Comparison of ENCODE assay signal across 23 mouse cellular contexts in genomic region chr12:99565606-99566005, GRCm38 (mm10). TPM values are rescaled to one million over a fixed set of nuclear protein-coding genes. Genes with fewer than 3 reads are reported as not detected.
DNase-seq lines count a peak whose midpoint lies in the region; ATAC-seq and TF ChIP-seq lines count a peak whose summit lies in the region.
"Had no signal": no experiment of that assay in that cellular context is flagged by ENCODE, and none has a peak within 500 bp of the region (broad histone marks: within the 10 kb centered on the region; RNA-seq: fewer than 3 reads in every experiment).

No protein-coding gene starts in this region.

- DNase-seq in spleen, adult 2 months (ENCODE audit: low read depth in 1 of 2, low spot score in 2 of 2) = no peak
- DNase-seq in spleen, postnatal 14 days (ENCODE audit: low spot score in 2 of 2) = no peak
- DNase-seq in thymus, postnatal 4 days = peak; percentile 25
- no peak for DNase-seq in thymus, postnatal 10 days (ENCODE audit: low spot score in 2 of 2)
- DNase-seq in naive thymus-derived CD4-positive, alpha-beta T cell, adult 2 months (ENCODE audit: low read depth) = peak; percentile 43
- DNase-seq: adrenal gland, adult 2 months; adrenal gland, postnatal 25 days; cerebellum, adult 18-20 months; cerebellum, adult 9-11 months; cerebellum, postnatal 36 days; gastrocnemius, adult 2 months; gastrocnemius, postnatal 25 days; heart, adult 2 months; heart, postnatal 14 days had no signal

- ATAC-seq in granulocyte monocyte progenitor cell, adult 5-6 weeks (replicated peaks; ENCODE audit: poor library complexity, severe bottlenecking) = no peak
- ATAC-seq: forebrain, embryonic 14.5 days; hindbrain, postnatal 0 days; Patski had no signal

- no peaks in the 10 kb centered on the region for H3K27me3 ChIP-seq in spleen, adult 2 months (ENCODE audit: control insufficient read depth, insufficient read depth, low read length)
- H3K27me3 ChIP-seq: CH12.LX; heart, embryonic 15.5 days; Patski had no signal

- no peaks in the 10 kb centered on the region for H3K36me3 ChIP-seq in spleen, adult 2 months (ENCODE audit: control insufficient read depth, insufficient read depth, low read length)
- H3K36me3 ChIP-seq: embryonic facial prominence, embryonic 13.5 days; heart, embryonic 15.5 days; hindbrain, embryonic 13.5 days had no signal

- peak overlapping the region; percentile 58 for H3K27ac ChIP-seq in spleen, adult 2 months (ENCODE audit: insufficient read depth, low read length)
- H3K27ac ChIP-seq: embryonic facial prominence, embryonic 13.5 days; forebrain, embryonic 10.5 days; gastrocnemius, adult 2 months; heart, adult 2 months; heart, embryonic 15.5 days; hindbrain, embryonic 13.5 days; hindbrain, postnatal 0 days had no signal

- no peak for TF ChIP-seq POLR2A in spleen, adult 2 months (IDR thresholded peaks at IDR 0.05; ENCODE audit: low read depth, low read length)

- no peak for TF ChIP-seq CTCF in spleen, adult 2 months (IDR thresholded peaks at IDR 0.05; ENCODE audit: extremely low read depth, insufficient read depth, insufficient read length, insufficient replicate concordance)

- 23% methylated on average over 2 of the region's 2 CpGs for WGBS in spleen, adult 2 months

- H3K4me1 ChIP-seq in spleen, adult 2 months (ENCODE audit: control insufficient read depth, insufficient read depth, insufficient read length) = peaks cover 9% of the 10 kb centered on the region

- no peak overlapping the region for H3K4me3 ChIP-seq in spleen, adult 2 months (ENCODE audit: extremely low read depth, insufficient read depth, insufficient read length)
- H3K4me3 ChIP-seq: embryonic facial prominence, embryonic 13.5 days; gastrocnemius, adult 2 months; heart, adult 2 months; heart, embryonic 15.5 days; hindbrain, embryonic 13.5 days had no signal

RNA-seq across cellular contexts. Expression of gene Foxn3, which starts 2.2 kb away (rescaled TPM):
- 37.8 and 54.8 TPM in 2 replicates for polyA plus RNA-seq in spleen, adult 2 months (2012; rRNA removed)
- total RNA-seq in granulocyte monocyte progenitor cell, adult 5-6 weeks (2014; fragmentation: Nextera tagmentation) = 68.7 and 164 TPM in 2 replicates
- 22.6 and 26.7 TPM in 2 replicates for total RNA-seq in granulocyte monocyte progenitor cell, adult 5-6 weeks (2017)

Comparison
In these comparisons a context has a peak if more than half of its experiments do, and no peak if none do; other contexts are left out.
1. DNase-seq: peak in thymus, postnatal 4 days (single experiment) and naive thymus-derived CD4-positive, alpha-beta T cell, adult 2 months (single experiment); none in spleen, adult 2 months (0 of 2), spleen, postnatal 14 days (0 of 2) and thymus, postnatal 10 days (0 of 2).